Mouse (Mus musculus): ENCODE measurements around the gene Gm9268. TPM values are rescaled to one million over a fixed set of nuclear protein-coding genes. Genes with fewer than 3 reads are reported as not detected.

The Gm9268 gene
- polyA plus RNA-seq (2012; rRNA removed): not detected in 2 replicates

GRCm38 (mm10) chr7:43018465-43018864, at the start of gene Gm9268:
Gm9268 (plus strand) TSS chr7:43018765.

Other genes with a start within 250 kb of the Gm9268 start
- gene Vmn2r62, start 225.2 kb upstream of the Gm9268 start, polyA plus RNA-seq (2012; rRNA removed): not detected in 2 replicates
- not detected in 2 replicates for gene Gm2381, start 151.5 kb upstream of the Gm9268 start, polyA plus RNA-seq (2012; rRNA removed)
- not detected in 2 replicates for gene Vmn2r63, start 84.9 kb upstream of the Gm9268 start, polyA plus RNA-seq (2012; rRNA removed)
- not detected in 2 replicates for gene Zfp936, start 95.5 kb downstream of the Gm9268 start, polyA plus RNA-seq (2012; rRNA removed)

All from central nervous system, embryonic 14 days (tissue).